Mouse (Mus musculus) Patski (cell line): ENCODE results near the gene Ptger1. TPM values are rescaled to one million over a fixed set of nuclear protein-coding genes. Genes with fewer than 3 reads are reported as not detected.

ENCODE experiments used
- ATAC-seq: fragments of 100-300 bp; one replicate; pipeline ENCODE4 v1.8.0; 2021
- CTCF ChIA-PET: fragments of 350-600 bp; sonication (Branson Sonifier 250); formaldehyde crosslinking; loops from one replicate; lab custom pipeline; 2022; ENCODE audit warnings: inconsistent platforms; lab: Charles Lee
- POLR2A ChIA-PET: fragments of 350-600 bp; sonication (Branson Sonifier 250); formaldehyde crosslinking; loops from one replicate; lab custom pipeline; 2022; ENCODE audit warnings: antibody characterized with exemption, inconsistent platforms; lab: Charles Lee
- DNase-seq: peaks from one replicate; pipeline ENCODE4 v3.0.0-alpha.2; 2011; ENCODE audit warnings: low read depth, low spot score
- H3K27me3 ChIP-seq: fragments of 371-371 bp; one replicate; pipeline ENCODE4 v1.5.1; 2021
- CTCF ChIP-seq: fragments of 100-300 bp; IDR thresholded peaks from one replicate; pipeline ENCODE4 v1.5.1; 2021
- in situ Hi-C: fragments of 300-500 bp; cut with MboI; formaldehyde crosslinking; loops from 3 replicates; pipeline ENCODE4 v1.11.1; 2018; ENCODE audit warnings: low pct_unique_long_range_greater_than_20kb, mixed read lengths
- polyA plus RNA-seq: library from polyadenylated mRNA; unstranded; gene quantifications from one replicate; pipeline ENCODE4 v1.2.3, GENCODE M21; 2021

Ptger1 gene
- polyA plus RNA-seq, 1 experiment from 2014 or later, result 3.1 TPM

GRCm38 (mm10) chr8:83707554-83707953 lies 41.1 kb downstream of the Ptger1 start:
- DNase-seq (no peak), ATAC-seq (no peak)
- in situ Hi-C loops, result no loop called here
- H3K27me3 ChIP-seq, result no peaks in the 10 kb centered on the region
- ChIA-PET CTCF (no interaction called here), POLR2A (no interaction called here)
- TF ChIP-seq CTCF, result no peak

DNA sequence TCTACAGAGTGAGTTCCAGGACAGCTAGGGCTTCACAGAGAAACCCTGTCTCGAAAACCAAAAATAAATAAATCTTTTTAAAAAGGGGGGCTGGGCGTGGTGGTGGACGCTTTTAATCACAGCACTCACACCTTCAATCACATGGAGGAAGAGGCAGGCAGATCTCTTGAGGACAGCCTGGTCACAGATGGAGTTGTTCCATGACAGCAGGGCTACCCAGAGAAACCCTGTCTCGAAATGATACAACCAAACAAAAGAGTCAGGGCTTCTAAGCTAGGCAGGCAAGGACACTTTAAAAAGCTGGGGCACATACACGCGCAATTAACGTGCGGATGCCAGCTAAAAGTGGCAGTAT lies 48.2 kb downstream of the Ptger1 start:
- ATAC-seq, result no peak
- TF ChIP-seq CTCF, result no peak
- ChIA-PET POLR2A (interaction anchor here (1.0 to 2.7 kb wide), 3 partner anchors 11 to 105 kb away, joined by 3 to 12 read pairs (median 5); partner anchors contain the start of gene Pkn1), CTCF (interaction anchor here (1.0 to 2.1 kb wide), 6 partner anchors 10 to 184 kb away, joined by 3 to 9 read pairs (median 4); no protein-coding TSS in a partner anchor)
- DNase-seq, result no peak
- in situ Hi-C loops, result no loop called here
- H3K27me3 ChIP-seq, result no peaks in the 10 kb centered on the region

GRCm38 (mm10) chr8:83715031-83715690 lies 48.7 kb downstream of the Ptger1 start, which contains the start of gene Ddx39:
Gene Ddx39, plus strand, starts transcription at chr8:83715177.
- no peaks in the 10 kb centered on the region for H3K27me3 ChIP-seq
- no peak for TF ChIP-seq CTCF
- POLR2A ChIA-PET, result interaction anchor here (1.0 to 2.7 kb wide), 3 partner anchors 12 to 106 kb away, joined by 3 to 12 read pairs (median 5); partner anchors contain the start of gene Pkn1
- CTCF ChIA-PET, result interaction anchor here (1.0 to 2.1 kb wide), 6 partner anchors 9 to 183 kb away, joined by 3 to 9 read pairs (median 4); no protein-coding TSS in a partner anchor
- peak; percentile 90 for DNase-seq
- peak; percentile 100 for ATAC-seq
- in situ Hi-C loops, result no loop called here

GRCm38 (mm10) chr8:83715771-83716170 lies 49.3 kb downstream of the Ptger1 start:
- H3K27me3 ChIP-seq, result no peaks in the 10 kb centered on the region
- no peak for DNase-seq
- no peak for ATAC-seq
- CTCF ChIA-PET, result interaction anchor here (1.4 kb wide), 1 partner anchor 9 kb away, joined by 5 read pairs; no protein-coding TSS in a partner anchor
- in situ Hi-C loops, result no loop called here
- no peak for TF ChIP-seq CTCF
- POLR2A ChIA-PET, result interaction anchor here (1.3 to 2.7 kb wide), 2 partner anchors 12 to 17 kb away, joined by 3 to 12 read pairs; partner anchors contain the start of gene Pkn1

- in situ Hi-C loops, result no loop called here
- POLR2A ChIA-PET, result interaction anchor here (0.9 kb wide), 2 partner anchors 22 to 67 kb away, joined by 3 read pairs; no protein-coding TSS in a partner anchor
These were observed 50.1 kb downstream of the Ptger1 start for GRCm38 (mm10) chr8:83716563-83716962.

DNA sequence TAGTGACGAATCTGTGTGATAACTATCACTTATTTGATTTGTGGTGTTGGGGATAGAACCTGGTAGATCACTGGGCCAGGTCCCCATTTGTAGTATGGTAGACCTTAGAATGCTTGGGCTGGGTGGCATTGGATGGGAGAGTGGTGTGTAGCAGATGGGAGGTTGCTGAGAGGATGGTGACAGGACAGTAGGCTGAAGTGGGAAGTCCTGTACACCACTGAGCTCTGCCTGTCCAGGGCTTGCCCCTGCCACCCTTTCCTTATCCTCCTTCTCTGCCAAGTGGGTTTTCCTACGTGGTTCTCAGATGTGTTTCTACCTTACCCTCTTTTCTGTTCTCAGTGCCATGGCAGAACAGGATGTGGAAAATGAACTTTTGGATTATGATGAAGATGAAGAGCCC lies 52.6 kb downstream of the Ptger1 start:
- ChIA-PET POLR2A (no interaction called here), CTCF (interaction anchor here (1.4 kb wide), 1 partner anchor 11 kb away, joined by 5 read pairs; no protein-coding TSS in a partner anchor)

More at GRCm38 (mm10) chr8:83716563-83716962, 50.1 kb downstream of the Ptger1 start:
- CTCF ChIA-PET, result no interaction called here
- no peaks in the 10 kb centered on the region for H3K27me3 ChIP-seq
- DNase-seq, result no peak
- no peak for ATAC-seq
- no peak for TF ChIP-seq CTCF

GRCm38 (mm10) chr8:83719693-83720092 lies 53.2 kb downstream of the Ptger1 start:
- ChIA-PET CTCF (no interaction called here), POLR2A (no interaction called here)
- DNase-seq, result no peak
- TF ChIP-seq CTCF, result no peak
- in situ Hi-C loops, result no loop called here
- no peaks in the 10 kb centered on the region for H3K27me3 ChIP-seq
- no peak for ATAC-seq

More for the DNA sequence above, 52.6 kb downstream of the Ptger1 start:
- no peak for ATAC-seq
- TF ChIP-seq CTCF, result no peak
- no peaks in the 10 kb centered on the region for H3K27me3 ChIP-seq
- DNase-seq, result no peak
- in situ Hi-C loops, result no loop called here

GRCm38 (mm10) chr8:83721405-83722025 lies 55.0 kb downstream of the Ptger1 start:
- DNase-seq (no peak), ATAC-seq (no peak)
- H3K27me3 ChIP-seq, result no peaks in the 10 kb centered on the region
- ChIA-PET POLR2A (interaction anchor here (0.6 to 0.8 kb wide), 2 partner anchors 23 to 73 kb away, joined by 3 read pairs; partner anchors contain the start of gene Pkn1), CTCF (interaction anchor here (5.2 kb wide), 1 partner anchor 172 kb away, joined by 40 read pairs; no protein-coding TSS in a partner anchor)
- TF ChIP-seq CTCF, result no peak
- in situ Hi-C loops, result no loop called here

Other genes starting within 250 kb of the Ptger1 start
- 95.5 TPM for gene Scoc, start 208.3 kb upstream of the Ptger1 start, polyA plus RNA-seq
- 0.04 TPM for gene Olfr370, start 130.9 kb upstream of the Ptger1 start, polyA plus RNA-seq
- gene Ndufb7, start 100.0 kb upstream of the Ptger1 start, polyA plus RNA-seq, result 247 TPM
- gene Tecr, start 58.7 kb upstream of the Ptger1 start, polyA plus RNA-seq, result 275 TPM
- gene Dnajb1, start 58.5 kb upstream of the Ptger1 start, polyA plus RNA-seq, result 39.9 TPM
- gene Gipc1, start 14.0 kb upstream of the Ptger1 start, polyA plus RNA-seq, result 133 TPM
- 68.6 TPM for gene Pkn1, start 32.5 kb downstream of the Ptger1 start, polyA plus RNA-seq
- gene Ddx39, start 48.5 kb downstream of the Ptger1 start, polyA plus RNA-seq, result 70.9 TPM
- 77.0 TPM for gene Adgre5, start 74.6 kb downstream of the Ptger1 start, polyA plus RNA-seq
- gene Adgrl1, start 233.4 kb downstream of the Ptger1 start, polyA plus RNA-seq, result 51.2 TPM